Mouse (Mus musculus) frontal cortex, postnatal 10 days (tissue): ENCODE data around the gene 1810037I17Rik.
"Not testable (repeated sequence)": the region's sequence is repeated elsewhere in the genome, so short reads cannot be mapped to it uniquely, and the experiment has no call there.

Source experiments
- DNase-seq, 2 experiments: peaks; one replicate each; pipeline ENCODE4 v3.0.0; 2022; ENCODE audit warnings: low spot score in 2 of 2, mixed read lengths in 1 of 2

1810037I17Rik gene

DNA sequence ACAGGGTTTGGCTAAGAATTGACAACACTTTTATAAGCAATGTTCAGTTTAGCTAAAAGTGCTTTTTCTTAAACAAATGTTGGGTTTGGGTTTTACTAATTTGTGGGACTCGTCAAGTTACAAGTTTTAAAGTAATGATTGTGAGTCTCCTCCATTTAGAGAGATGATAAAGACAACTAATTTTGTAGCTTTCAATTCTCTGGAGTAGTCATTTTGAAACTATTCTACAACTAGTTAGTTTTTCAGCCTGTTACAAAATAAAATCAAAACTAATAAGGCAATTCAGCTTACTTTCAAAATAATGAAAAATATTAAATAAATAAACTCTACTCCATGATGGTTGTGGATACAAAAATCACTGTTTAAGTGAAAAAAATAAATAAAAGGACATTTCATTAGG, 8.5 kb downstream of the 1810037I17Rik start:
- DNase-seq, result no peak

GRCm38 (mm10) chr3:122937176-122937575, 13.2 kb downstream of the 1810037I17Rik start:
- not testable (repeated sequence) for DNase-seq

DNA sequence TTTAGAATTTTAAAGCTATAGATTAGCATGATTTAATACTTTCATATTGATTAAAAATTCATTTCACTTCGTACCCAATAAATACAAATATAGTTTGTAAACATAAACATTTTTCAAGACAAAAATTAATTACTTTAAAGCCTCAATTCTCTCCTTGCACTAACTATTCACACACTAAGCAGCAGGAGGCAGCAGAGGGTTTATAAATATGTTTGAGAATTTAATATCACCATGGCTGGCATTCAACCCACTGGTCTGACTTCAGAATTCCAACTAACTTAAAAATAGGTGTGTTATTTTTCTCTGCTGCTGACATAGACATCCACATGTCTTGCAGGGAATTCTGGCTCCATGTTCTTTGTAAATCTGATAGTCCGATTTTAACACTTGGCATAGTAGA, 15.2 kb downstream of the 1810037I17Rik start:
- no peak for DNase-seq

DNA sequence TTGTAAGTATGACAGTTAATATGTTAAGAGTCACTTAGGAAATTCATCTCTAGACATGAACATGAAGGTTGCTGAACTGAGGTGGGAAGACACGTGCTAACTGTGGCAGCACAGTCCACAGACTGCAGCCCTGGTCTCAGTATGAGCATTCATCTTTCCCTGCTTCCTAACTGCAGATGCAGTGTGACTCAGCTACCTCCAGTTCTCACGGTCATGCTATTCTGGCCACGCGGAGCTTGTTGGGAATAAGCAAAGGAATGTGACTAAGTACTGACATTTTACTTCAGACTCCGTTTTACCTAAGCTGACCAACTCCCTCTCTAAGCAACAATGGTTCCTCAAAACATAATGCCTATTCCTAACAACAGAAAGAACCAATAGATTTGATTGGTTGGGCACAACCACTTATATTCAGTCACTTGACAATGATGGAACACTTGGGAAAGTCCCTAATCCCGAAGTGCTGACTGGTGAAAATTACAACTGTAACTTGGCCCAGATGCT, 19.4 kb downstream of the 1810037I17Rik start:
- DNase-seq, result no peak

GRCm38 (mm10) chr3:122950129-122950528, 26.1 kb downstream of the 1810037I17Rik start:
- DNase-seq, result no peak

GRCm38 (mm10) chr3:122964301-122964700, 40.3 kb downstream of the 1810037I17Rik start:
- DNase-seq, result no peak

GRCm38 (mm10) chr3:122968391-122968790, 44.4 kb downstream of the 1810037I17Rik start:
- DNase-seq, result no peak

DNA sequence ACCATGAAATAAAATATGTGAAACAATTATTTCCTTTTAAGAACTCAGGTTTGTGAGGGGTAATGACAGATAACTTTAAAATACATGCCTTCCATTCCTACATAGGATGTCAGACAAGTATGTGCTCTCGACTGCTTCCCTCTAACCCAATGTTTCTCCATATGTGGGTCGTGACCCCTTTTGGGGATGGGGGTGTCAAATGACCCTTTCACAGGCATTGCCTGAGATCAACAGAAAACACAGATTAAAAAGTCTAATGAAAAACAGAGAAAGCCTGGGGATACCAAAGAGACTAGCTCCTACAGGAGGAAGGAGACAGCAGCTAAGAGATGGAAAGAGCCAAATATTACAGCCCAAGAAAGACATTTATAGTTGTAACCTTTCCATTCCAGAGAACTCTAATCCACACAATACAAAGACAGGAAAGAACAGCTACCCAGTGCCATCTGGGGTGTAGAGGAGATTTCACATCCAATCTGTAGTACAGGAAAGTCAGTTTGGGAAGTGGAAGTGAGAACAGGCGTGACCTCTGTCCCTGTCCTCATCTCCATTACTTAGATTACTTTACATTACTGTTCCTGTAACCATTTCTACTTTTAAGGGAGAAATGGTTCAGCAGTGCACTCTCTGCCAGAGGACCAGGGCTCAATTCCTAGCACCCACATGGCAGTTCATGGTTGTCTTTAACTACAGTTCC, 48.3 kb downstream of the 1810037I17Rik start:
- DNase-seq, result no peak

GRCm38 (mm10) chr3:122974833-122975232, 50.8 kb downstream of the 1810037I17Rik start:
- no peak for DNase-seq

DNA sequence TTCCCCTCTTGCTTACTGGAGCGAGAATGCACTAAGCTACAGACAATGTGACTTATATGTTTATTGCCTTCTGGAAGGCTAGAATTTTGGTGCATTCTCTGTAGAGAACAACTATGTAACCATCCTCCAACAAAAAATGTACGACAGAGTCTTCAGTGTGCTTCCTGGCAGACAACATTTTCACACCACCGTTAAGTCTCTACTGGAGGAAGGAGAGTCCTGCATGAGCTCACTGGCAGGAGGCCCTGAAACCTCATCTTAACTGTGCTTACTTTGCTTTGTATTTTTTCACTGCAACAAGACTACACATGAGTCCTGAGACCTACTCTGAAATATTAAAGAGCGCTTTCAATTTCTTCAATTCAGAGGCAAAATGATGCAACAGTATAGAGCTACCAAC, 51.4 kb downstream of the 1810037I17Rik start:
- DNase-seq, result no peak
